Mouse (Mus musculus): Measurements from ENCODE around the gene Rcl1.
A peak's percentile ranks its signal among the peaks of the same experiment; 100 is the strongest.

Rcl1 gene

DNA sequence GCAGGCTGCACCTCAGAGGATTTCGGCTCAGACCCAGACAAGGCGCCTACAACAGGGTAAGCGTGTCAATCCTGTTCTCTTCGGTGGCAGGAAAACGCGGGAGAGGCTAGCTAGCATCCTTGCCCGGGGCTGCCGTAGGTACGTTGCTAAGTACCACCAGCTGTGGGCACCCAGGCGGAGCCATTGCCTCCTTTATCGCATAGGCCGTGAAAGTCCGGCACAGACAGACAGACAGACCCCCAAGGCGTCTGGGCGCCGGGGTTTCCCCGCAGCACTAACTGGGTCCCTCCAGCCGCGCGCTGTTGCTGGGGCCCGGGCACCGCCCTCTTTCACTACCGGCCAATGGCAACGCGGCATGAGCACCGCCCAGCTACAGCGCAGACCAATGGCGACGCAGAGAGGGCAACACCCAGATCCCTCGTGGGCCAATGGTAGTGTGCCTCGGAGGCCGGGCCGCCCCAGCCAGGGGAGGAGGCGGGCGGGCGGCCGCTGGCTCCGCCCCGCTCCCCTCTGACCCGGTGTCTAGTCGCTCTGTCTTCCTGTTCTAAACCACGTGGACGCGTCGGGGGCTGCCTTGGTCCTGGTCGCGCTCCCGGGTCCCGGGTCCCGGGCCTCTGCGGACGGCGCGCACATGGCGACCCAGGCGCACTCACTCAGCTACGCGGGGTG is at the start of gene Rcl1:
TSS of gene Rcl1 (plus strand) at position 502 of the 669 bp plus-strand sequence.
- peak; percentile 90 for DNase-seq (ENCODE audit: low read depth, low spot score)

GRCm38 (mm10) chr19:29052786-29053185 is 48.4 kb upstream of the Rcl1 start:
- DNase-seq (ENCODE audit: low read depth, low spot score): peak; percentile 33

DNA sequence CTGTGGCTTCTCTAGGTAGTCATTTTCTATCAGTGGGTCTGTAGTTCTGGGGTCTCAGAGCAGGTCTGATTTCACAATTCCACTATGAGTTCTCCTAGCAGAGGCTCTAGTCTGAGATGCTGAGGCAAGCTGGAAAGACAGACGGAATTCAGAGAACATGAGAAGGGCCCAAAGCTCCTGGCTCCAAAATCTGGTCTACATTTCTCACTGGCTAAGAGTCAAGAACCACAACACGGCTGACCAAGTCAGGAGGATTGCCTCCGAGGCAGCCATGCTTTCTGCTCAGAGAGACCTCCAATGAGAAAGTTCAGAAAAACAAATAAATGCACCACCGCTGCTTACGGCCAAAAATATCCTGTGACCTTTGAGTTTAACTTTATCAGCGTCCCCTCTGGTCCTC is 46.6 kb upstream of the Rcl1 start:
- no peak for DNase-seq (ENCODE audit: low read depth, low spot score)

GRCm38 (mm10) chr19:29055469-29055868 is 45.7 kb upstream of the Rcl1 start:
- no peak for DNase-seq (ENCODE audit: low read depth, low spot score)

DNA sequence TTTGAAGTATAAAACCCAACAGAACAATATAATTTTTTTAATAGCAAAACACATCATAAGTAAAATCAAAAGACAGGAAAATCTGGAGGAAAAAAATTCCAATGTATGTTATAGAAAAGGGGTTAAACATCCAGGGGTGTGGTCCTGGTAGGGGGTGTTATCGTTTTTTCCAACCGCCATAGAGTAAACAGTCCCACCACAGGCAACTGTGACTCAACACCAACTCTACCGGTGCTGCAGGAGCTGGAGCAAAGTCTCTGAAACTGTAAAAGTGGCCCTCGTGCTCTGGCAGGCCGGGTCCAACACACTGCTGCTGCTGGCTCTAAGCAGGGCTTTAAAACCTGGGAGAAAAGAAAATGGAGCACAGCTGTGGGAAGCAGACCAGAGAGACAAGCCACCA is 42.4 kb upstream of the Rcl1 start:
- DNase-seq (ENCODE audit: low read depth, low spot score): no peak

DNA sequence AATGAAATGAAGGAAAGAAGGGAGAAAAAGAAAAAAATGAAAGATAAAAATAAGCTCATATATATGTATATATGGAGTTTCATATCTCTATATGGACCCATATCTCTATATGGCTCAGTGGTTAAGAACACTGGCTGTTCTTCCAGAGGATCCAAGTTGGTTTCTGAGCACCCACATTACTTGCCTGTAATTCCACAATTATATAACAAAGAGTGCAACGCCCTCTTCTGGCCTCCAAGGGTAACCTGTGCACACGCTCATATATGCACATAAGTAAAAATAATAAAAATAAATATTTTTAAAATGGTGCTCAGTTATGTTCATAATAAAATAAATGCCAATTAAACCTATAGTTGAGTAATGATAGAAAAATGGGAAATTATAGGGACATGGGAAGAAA is 41.5 kb upstream of the Rcl1 start:
- no peak for DNase-seq (ENCODE audit: low read depth, low spot score)

GRCm38 (mm10) chr19:29060299-29060698 is 40.9 kb upstream of the Rcl1 start:
- no peak for DNase-seq (ENCODE audit: low read depth, low spot score)

- no peak for DNase-seq (ENCODE audit: low read depth, low spot score)
Measured at GRCm38 (mm10) chr19:29063009-29063408, 38.2 kb upstream of the Rcl1 start.

- DNase-seq (ENCODE audit: low read depth, low spot score): peak; percentile 81
Measured at GRCm38 (mm10) chr19:29063577-29064363, 37.4 kb upstream of the Rcl1 start.

DNA sequence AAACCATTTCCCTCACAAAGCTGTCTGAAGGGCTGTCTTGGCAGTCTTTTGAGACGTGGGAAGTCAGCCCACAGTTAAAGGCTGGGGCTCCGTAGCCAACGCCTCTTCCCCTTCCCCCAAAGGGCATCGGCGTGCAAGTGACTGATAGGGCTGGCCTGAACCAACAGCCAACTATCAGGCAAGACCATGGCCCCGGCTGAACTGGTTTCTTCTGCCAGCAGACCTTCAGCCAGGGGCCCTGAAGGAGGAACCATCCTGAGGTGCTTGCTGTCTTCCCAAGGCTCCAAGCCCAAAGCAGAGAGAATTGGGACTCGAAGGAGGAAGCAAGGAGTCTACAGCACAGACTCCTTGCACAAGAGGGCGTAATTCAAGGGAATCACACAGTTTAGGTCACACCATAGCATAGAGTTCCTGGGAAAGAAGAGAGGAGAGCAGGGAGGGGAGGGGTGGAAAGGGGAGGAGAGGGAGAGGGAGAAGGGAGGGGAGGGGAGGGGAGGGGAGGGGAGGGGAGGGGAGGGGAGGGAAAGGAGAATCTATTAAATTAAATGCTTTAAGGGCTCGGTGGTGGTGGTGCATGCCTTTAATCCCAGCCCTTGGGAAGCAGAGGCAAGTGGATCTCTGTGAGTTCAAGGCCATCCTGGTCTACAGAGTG is 36.6 kb upstream of the Rcl1 start:
- no peak for DNase-seq (ENCODE audit: low read depth, low spot score)

GRCm38 (mm10) chr19:29066981-29067471 is 34.1 kb upstream of the Rcl1 start:
- no peak for DNase-seq (ENCODE audit: low read depth, low spot score)

DNA sequence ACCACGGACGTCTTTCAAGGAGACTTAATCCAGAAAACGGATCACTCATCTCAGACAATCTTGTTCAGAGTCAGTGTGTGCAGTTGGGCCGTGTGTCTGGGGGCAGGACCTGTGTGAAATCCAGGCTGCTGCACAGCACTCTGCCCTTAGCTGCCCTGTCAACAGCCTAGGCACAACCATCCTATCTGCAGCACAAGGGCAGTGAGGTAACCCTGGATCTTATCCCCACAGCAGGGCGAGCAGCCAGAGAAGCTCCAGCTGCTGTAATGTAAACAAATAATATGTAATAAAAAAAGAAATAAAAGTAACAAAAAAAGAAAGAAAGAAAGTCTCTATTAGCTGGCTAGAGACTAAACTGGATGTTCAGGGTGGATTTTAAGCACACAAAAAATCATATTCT is 32.0 kb upstream of the Rcl1 start:
- DNase-seq (ENCODE audit: low read depth, low spot score): no peak

- peak; percentile 36 for DNase-seq (ENCODE audit: low read depth, low spot score)
Measured at GRCm38 (mm10) chr19:29074802-29075201, 26.4 kb upstream of the Rcl1 start.

- no peak for DNase-seq (ENCODE audit: low read depth, low spot score)
Measured at GRCm38 (mm10) chr19:29088628-29089027, 12.5 kb upstream of the Rcl1 start.

DNA sequence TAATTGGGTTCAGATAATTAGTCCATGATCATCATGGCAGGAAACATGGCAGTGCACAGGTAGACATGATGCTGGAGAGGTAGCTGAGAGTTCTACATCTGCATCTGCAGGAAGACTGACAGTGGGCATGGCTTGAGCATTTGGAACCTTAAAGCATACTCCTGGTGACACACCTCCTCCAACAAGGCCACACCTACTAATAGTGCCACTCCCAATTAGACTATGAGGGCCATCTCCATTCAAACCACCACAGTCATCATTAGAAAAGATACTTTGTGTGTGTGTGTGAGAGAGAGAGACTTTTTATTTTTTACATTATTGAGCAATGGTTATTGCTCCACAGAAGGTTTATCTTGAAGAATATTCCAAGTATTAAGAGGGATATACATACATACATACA is 9.0 kb upstream of the Rcl1 start:
- DNase-seq (ENCODE audit: low read depth, low spot score): no peak

- no peak for DNase-seq (ENCODE audit: low read depth, low spot score)
Measured at GRCm38 (mm10) chr19:29099106-29099505, 2.1 kb upstream of the Rcl1 start.

- no peak for DNase-seq (ENCODE audit: low read depth, low spot score)
Measured at GRCm38 (mm10) chr19:29099596-29099995, 1.6 kb upstream of the Rcl1 start.

DNA sequence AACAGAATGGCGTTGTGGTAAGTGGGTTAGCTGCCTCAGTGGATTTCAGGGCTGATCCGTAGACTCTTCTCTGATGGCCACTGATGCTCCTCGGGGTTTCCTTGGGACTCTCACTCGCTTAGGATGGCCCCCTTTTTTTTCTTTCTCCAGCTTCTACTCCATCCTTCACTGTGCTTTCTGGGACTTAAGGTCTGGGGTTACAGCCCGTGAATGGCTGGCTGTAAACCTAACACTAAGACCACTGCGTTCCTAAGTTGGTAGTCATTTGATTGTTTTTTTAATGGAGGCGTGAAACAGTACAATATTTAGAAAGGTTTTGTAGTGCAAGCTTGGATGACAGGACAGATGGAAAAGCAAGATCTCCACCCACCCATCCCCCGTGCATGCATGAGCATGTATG is 914 bp upstream of the Rcl1 start:
- DNase-seq (ENCODE audit: low read depth, low spot score): no peak

- DNase-seq (ENCODE audit: low read depth, low spot score): no peak
Measured at GRCm38 (mm10) chr19:29101591-29101990, 416 bp downstream of the Rcl1 start.

DNA sequence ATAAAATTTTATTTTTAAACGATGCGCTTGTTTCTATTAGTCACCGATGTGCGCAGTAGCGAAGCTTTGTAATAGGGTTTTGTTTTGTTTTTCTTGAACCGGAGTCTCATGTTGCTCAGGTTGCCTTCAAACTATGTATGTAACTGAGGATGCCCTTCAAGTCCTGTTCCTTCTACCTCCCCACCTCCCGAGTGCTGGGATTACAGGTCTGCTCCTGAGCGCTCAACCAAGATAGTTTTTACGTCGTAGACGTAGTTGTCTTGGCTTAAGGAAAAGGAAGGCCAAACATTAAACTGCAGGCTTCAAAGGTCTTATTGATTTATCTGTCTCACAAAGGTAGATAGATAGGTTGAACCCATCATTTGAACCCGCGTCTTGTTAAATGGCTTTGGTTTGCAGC is 923 bp downstream of the Rcl1 start:
- DNase-seq (ENCODE audit: low read depth, low spot score): no peak

GRCm38 (mm10) chr19:29105816-29106215 is 4.6 kb downstream of the Rcl1 start:
- DNase-seq (ENCODE audit: low read depth, low spot score): no peak

DNA sequence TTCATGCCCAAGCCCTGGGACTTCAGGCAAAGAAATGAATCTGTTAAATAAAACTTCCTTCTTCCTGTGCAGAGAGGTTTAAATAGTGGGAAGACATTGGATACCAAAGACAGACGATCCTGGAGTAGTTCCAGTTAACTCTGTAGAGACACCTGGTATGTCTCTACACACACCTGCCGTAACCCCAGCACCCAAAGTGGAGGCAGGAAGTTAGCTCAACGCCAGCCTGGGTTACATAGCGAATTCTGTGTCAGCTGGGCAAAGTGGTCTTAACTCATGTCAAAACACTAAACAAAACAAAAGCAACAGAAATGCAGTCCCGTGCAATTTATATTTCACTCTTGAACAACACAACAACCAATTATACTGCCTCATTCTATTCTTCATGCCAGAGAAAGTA is 5.1 kb downstream of the Rcl1 start:
- no peak for DNase-seq (ENCODE audit: low read depth, low spot score)

DNA sequence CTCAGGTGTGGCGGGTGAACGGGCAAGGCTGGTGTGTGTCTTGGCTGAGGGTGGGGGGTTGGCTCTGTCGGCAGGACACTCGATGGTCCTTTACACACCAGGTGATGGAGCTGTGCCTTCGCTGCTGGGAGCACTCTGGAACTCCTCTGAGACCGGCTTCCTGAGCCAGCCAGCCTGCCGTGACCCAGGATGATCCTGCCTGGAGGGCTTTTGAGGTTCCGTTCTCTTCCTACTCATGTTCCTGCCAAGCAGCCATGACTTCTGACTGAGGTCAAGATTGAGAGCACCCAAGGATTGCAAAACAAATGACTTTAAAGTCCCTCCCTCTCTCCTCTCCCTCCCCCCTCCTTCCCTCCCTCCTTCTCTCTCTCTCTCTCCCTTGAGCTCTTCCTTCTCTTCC is 11.5 kb downstream of the Rcl1 start:
- DNase-seq (ENCODE audit: low read depth, low spot score): no peak
